Mouse (Mus musculus): ENCODE data around the gene Rbm20. TPM values are rescaled to one million over a fixed set of nuclear protein-coding genes. Genes with fewer than 3 reads are reported as not detected.

Gene Rbm20
- total RNA-seq, 1 experiment = 2.5 TPM

DNA sequence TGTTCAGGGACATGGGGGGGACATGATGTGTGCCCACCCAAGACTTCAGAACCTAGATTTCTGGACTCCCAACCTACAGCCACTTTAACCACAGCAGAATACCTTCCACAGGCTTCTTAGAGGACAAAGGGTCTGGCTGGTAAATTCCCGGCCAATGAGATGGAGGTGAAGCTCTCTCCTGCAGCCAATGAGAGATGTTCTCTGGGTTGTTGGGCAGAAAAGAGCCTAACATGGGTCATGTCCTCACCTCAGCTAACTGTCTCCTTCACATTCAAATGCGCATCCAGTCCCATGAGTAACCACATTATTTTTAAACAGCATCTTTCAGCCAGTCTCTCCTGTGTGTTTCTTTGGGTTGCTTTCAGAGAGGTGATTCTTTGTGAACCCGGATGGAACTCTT lies 5.7 kb upstream of the Rbm20 start:
- DNase-seq (ENCODE audit: low read depth, low spot score) = no peak
- no peak for TF ChIP-seq ZNF384 (IDR thresholded peaks at IDR 0.05; ENCODE audit: low read depth, low read length)
- TF ChIP-seq ZC3H11A (IDR thresholded peaks at IDR 0.05; ENCODE audit: borderline replicate concordance, low read depth, low read length) = no peak
- no peak for TF ChIP-seq HCFC1 (IDR thresholded peaks at IDR 0.05; ENCODE audit: borderline replicate concordance, insufficient read depth, low read length)
- TF ChIP-seq CHD2 (IDR thresholded peaks at IDR 0.05; ENCODE audit: low read depth, low read length) = no peak
- TF ChIP-seq MAFK (IDR thresholded peaks at IDR 0.05; ENCODE audit: insufficient read depth, low read depth, low read length) = no peak
- Histone ChIP-seq H3K27ac (ENCODE audit: insufficient read depth, low read depth, low read length, poor library complexity, severe bottlenecking) (no peak overlapping the region), H3K9me3 (ENCODE audit: control insufficient read depth, insufficient read depth, low read depth, low read length) (no peaks in the 10 kb centered on the region), H3K9ac (ENCODE audit: insufficient read depth, low read depth, low read length, poor library complexity, severe bottlenecking) (no peak overlapping the region), H3K36me3 (ENCODE audit: control insufficient read depth, insufficient read depth, low read length, poor library complexity, severe bottlenecking) (no peaks in the 10 kb centered on the region), H3K4me3 (ENCODE audit: insufficient read depth in 1 of 2, low read depth in 1 of 2, low read length in 2 of 2, poor library complexity in 1 of 2, severe bottlenecking in 1 of 2) (no peak overlapping the region), H3K4me1 (ENCODE audit: control insufficient read depth in 2 of 2, insufficient read depth in 2 of 2, low read length in 2 of 2, poor library complexity in 1 of 2) (peaks cover 1 to 9% of the 10 kb centered on the region in 2 experiments; a peak in 2 of 4 replicates)
- in situ Hi-C loops (cut with MboI; ENCODE audit: low sequenced_read_pairs in 2 of 2, unreplicated experiment in 2 of 2) = no loop called here

DNA sequence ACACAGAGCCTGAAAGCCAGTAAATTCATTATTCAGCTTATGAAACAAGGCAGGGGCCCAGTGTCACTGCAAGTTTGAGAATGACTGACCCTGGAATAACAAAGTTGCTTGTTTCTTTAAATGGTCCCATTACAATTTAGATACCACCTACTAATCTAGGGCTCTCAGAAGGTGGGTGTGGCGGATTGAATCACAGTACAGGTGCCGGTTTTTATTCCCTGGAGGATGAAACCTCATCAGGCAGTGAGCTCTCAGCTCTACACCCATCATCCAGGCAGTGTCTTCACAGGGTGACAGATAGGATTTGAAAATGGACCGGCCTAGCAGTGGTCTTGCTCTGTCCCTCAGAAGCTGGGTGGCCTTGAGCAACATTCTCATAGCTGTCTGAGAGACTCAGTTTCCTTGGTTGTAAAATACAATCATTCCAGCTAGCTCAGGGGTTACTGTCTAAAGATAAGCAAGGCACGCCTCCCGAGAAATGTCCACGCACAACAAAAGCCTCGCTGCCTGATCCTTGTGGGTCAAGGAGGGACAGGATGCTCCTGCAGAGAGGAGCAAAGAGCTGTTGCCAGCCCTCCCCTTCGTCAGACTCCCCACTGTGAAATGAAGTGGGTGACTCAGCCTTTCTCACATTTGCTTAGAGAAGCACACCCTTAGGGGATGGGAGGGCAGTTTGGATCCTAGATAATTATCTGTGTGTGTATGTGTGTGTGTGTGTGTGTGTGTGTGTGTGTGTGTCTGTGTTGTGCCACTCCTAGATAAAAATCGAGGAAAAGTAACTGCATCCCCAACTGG lies 2.8 kb upstream of the Rbm20 start:
- Histone ChIP-seq H3K36me3 (ENCODE audit: control insufficient read depth, insufficient read depth, low read length, poor library complexity, severe bottlenecking) (no peaks in the 10 kb centered on the region), H3K4me1 (ENCODE audit: control insufficient read depth in 2 of 2, insufficient read depth in 2 of 2, low read length in 2 of 2, poor library complexity in 1 of 2) (peaks cover 1 to 9% of the 10 kb centered on the region in 2 experiments; a peak in 2 of 4 replicates), H3K4me3 (ENCODE audit: insufficient read depth in 1 of 2, low read depth in 1 of 2, low read length in 2 of 2, poor library complexity in 1 of 2, severe bottlenecking in 1 of 2) (no peak overlapping the region), H3K27ac (ENCODE audit: insufficient read depth, low read depth, low read length, poor library complexity, severe bottlenecking) (no peak overlapping the region), H3K9ac (ENCODE audit: insufficient read depth, low read depth, low read length, poor library complexity, severe bottlenecking) (no peak overlapping the region), H3K9me3 (ENCODE audit: control insufficient read depth, insufficient read depth, low read depth, low read length) (no peaks in the 10 kb centered on the region)
- TF ChIP-seq CHD2 (IDR thresholded peaks at IDR 0.05; ENCODE audit: low read depth, low read length) = no peak
- TF ChIP-seq MAFK (IDR thresholded peaks at IDR 0.05; ENCODE audit: insufficient read depth, low read depth, low read length) = peak; percentile 82
- in situ Hi-C loops (cut with MboI; ENCODE audit: low sequenced_read_pairs in 2 of 2, unreplicated experiment in 2 of 2) = no loop called here
- DNase-seq (ENCODE audit: low read depth, low spot score) = no peak

DNA sequence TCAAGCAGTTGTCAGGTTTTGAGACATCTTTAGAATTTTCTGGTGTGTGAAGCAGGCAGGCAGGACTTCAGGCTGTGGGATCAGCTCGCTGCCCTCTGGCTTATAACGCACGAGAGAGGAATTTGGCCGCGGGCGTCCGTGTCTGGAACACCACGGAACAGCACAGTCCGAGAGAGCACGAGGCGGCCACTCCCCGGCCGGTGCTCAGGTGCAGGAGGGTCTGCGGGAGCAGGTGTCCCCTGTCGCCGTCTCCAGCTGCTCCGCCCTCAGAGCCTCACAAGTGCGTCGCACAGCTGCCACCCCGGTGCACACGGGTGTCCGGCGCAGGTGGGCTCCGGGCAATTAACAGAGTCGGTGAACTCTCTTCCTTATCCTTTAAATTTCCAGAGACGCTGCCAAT lies 878 bp upstream of the Rbm20 start:
- no peak for DNase-seq (ENCODE audit: low read depth, low spot score)
- Histone ChIP-seq H3K27ac (ENCODE audit: insufficient read depth, low read depth, low read length, poor library complexity, severe bottlenecking) (no peak overlapping the region), H3K9ac (ENCODE audit: insufficient read depth, low read depth, low read length, poor library complexity, severe bottlenecking) (no peak overlapping the region), H3K4me3 (ENCODE audit: insufficient read depth in 1 of 2, low read depth in 1 of 2, low read length in 2 of 2, poor library complexity in 1 of 2, severe bottlenecking in 1 of 2) (peak overlapping the region; percentile 77 to 79), H3K4me1 (ENCODE audit: control insufficient read depth in 2 of 2, insufficient read depth in 2 of 2, low read length in 2 of 2, poor library complexity in 1 of 2) (peaks cover 1 to 9% of the 10 kb centered on the region in 2 experiments; a peak in 2 of 4 replicates), H3K9me3 (ENCODE audit: control insufficient read depth, insufficient read depth, low read depth, low read length) (no peaks in the 10 kb centered on the region), H3K36me3 (ENCODE audit: control insufficient read depth, insufficient read depth, low read length, poor library complexity, severe bottlenecking) (no peaks in the 10 kb centered on the region)
- in situ Hi-C loops (cut with MboI; ENCODE audit: low sequenced_read_pairs in 2 of 2, unreplicated experiment in 2 of 2) = no loop called here
- TF ChIP-seq ZC3H11A (IDR thresholded peaks at IDR 0.05; ENCODE audit: borderline replicate concordance, low read depth, low read length) (no peak), HCFC1 (IDR thresholded peaks at IDR 0.05; ENCODE audit: borderline replicate concordance, insufficient read depth, low read length) (no peak)

DNA sequence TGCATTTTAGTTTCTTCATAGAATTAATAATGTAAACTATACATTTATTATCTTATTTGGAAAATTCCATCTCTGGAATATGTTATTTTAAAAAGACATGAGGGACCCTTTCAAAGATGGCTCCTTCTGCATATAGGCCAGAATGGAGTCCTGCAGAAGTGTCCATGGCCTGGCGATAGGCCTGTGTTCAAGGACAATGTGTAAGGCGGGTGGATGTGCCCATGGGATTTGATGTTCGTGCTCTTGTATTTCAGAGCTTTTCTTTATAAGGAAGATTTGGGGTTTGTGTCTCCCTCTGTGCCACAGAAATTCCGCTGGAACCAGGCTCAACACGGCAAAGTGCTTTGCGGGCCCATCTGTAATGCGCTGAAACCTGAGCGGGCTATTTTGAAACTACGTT lies 2.1 kb downstream of the Rbm20 start:
- DNase-seq (ENCODE audit: low read depth, low spot score) = no peak
- no peak overlapping the region for H3K27ac ChIP-seq (ENCODE audit: insufficient read depth, low read depth, low read length, poor library complexity, severe bottlenecking)
- in situ Hi-C loops (cut with MboI; ENCODE audit: low sequenced_read_pairs in 2 of 2, unreplicated experiment in 2 of 2) = no loop called here
- peaks cover 1 to 9% of the 10 kb centered on the region in 2 experiments; a peak in 3 of 4 replicates for H3K4me1 ChIP-seq (ENCODE audit: control insufficient read depth in 2 of 2, insufficient read depth in 2 of 2, low read length in 2 of 2, poor library complexity in 1 of 2)
- no peaks in the 10 kb centered on the region for H3K9me3 ChIP-seq (ENCODE audit: control insufficient read depth, insufficient read depth, low read depth, low read length)
- no peak overlapping the region for H3K4me3 ChIP-seq (ENCODE audit: insufficient read depth in 1 of 2, low read depth in 1 of 2, low read length in 2 of 2, poor library complexity in 1 of 2, severe bottlenecking in 1 of 2)
- no peaks in the 10 kb centered on the region for H3K36me3 ChIP-seq (ENCODE audit: control insufficient read depth, insufficient read depth, low read length, poor library complexity, severe bottlenecking)
- TF ChIP-seq ZC3H11A (IDR thresholded peaks at IDR 0.05; ENCODE audit: borderline replicate concordance, low read depth, low read length) (no peak), HCFC1 (IDR thresholded peaks at IDR 0.05; ENCODE audit: borderline replicate concordance, insufficient read depth, low read length) (no peak), CHD2 (IDR thresholded peaks at IDR 0.05; ENCODE audit: low read depth, low read length) (no peak), ZNF384 (IDR thresholded peaks at IDR 0.05; ENCODE audit: low read depth, low read length) (no peak), MAFK (IDR thresholded peaks at IDR 0.05; ENCODE audit: insufficient read depth, low read depth, low read length) (no peak)
- H3K9ac ChIP-seq (ENCODE audit: insufficient read depth, low read depth, low read length, poor library complexity, severe bottlenecking) = no peak overlapping the region

DNA sequence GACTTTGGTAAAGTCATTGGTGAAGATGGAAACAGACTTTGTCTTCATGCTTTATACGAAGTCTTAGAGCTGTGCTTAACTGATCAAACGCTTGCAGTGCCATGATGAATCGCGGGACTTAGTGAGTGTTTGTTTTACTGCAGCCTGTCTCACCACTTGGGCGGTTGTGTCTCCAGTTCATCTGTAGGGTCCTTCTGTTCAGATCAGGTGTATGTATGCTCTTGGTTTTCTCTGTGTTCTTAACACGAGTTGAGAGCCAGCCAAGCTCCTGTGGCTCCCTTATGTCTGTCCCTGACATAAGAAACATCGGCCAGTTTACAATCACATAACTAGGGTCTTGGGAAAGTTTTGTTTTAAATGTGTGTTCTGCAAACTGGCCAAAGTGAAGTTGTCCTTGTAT lies 2.9 kb downstream of the Rbm20 start:
- Histone ChIP-seq H3K4me3 (ENCODE audit: insufficient read depth in 1 of 2, low read depth in 1 of 2, low read length in 2 of 2, poor library complexity in 1 of 2, severe bottlenecking in 1 of 2) (no peak overlapping the region), H3K9ac (ENCODE audit: insufficient read depth, low read depth, low read length, poor library complexity, severe bottlenecking) (no peak overlapping the region), H3K27ac (ENCODE audit: insufficient read depth, low read depth, low read length, poor library complexity, severe bottlenecking) (no peak overlapping the region), H3K9me3 (ENCODE audit: control insufficient read depth, insufficient read depth, low read depth, low read length) (no peaks in the 10 kb centered on the region), H3K4me1 (ENCODE audit: control insufficient read depth in 2 of 2, insufficient read depth in 2 of 2, low read length in 2 of 2, poor library complexity in 1 of 2) (peaks cover 1 to 8% of the 10 kb centered on the region in 2 experiments; a peak in 3 of 4 replicates), H3K36me3 (ENCODE audit: control insufficient read depth, insufficient read depth, low read length, poor library complexity, severe bottlenecking) (no peaks in the 10 kb centered on the region)
- TF ChIP-seq MAFK (IDR thresholded peaks at IDR 0.05; ENCODE audit: insufficient read depth, low read depth, low read length) (no peak), ZC3H11A (IDR thresholded peaks at IDR 0.05; ENCODE audit: borderline replicate concordance, low read depth, low read length) (no peak), ZNF384 (IDR thresholded peaks at IDR 0.05; ENCODE audit: low read depth, low read length) (no peak), HCFC1 (IDR thresholded peaks at IDR 0.05; ENCODE audit: borderline replicate concordance, insufficient read depth, low read length) (no peak), CHD2 (IDR thresholded peaks at IDR 0.05; ENCODE audit: low read depth, low read length) (no peak)
- in situ Hi-C loops (cut with MboI; ENCODE audit: low sequenced_read_pairs in 2 of 2, unreplicated experiment in 2 of 2) = no loop called here
- DNase-seq (ENCODE audit: low read depth, low spot score) = no peak
